Mouse (Mus musculus) adrenal gland, postnatal 25 days (tissue): ENCODE data around the gene Poc1a. TPM values are rescaled to one million over a fixed set of nuclear protein-coding genes. Genes with fewer than 3 reads are reported as not detected.

Experiments used
- DNase-seq: peaks from one replicate; pipeline ENCODE4 v3.0.0; 2021; ENCODE audit warnings: mixed read lengths
- total RNA-seq: library from RNA; stranded (reverse); gene quantifications from 2 replicates; pipeline ENCODE4 v1.2.3, GENCODE M21; 2021

Poc1a gene
- total RNA-seq, 1 experiment from 2014 or later, result 6.3 TPM

DNA sequence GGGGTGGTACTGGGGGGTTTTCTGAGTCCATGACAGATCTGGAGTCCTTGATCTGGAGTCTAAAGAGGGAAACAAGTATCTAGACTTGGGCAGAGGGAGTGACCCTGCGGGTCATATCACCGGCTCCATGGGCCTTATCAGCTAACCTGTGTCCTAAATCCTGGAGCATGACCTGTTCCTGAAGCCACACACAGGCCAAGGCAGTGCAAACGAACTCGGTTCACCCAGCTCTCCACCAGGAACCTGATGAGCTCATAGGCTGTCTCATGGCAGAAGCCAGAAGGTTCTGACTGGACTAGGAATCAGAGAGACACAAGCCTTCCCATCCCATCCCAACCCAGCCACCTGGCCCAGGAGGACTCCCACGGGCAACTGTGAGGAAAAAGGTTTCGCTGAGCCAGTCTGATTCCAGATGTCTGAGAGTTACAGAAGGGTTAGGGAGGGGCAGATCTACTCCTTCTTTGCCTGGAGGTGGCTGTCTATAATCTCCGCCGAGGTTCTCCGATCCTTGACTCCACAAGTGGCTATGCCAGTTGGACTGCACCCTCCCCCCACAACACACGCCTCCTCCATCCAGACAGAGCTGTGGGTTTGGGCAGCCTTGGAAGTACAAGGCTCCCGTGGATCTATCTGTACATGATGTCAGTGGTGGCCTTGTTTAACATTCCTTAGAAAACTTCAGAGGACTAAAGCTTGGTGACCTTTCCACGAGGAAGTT, 15.3 kb upstream of the Poc1a start:
- DNase-seq, result peak; percentile 54

DNA sequence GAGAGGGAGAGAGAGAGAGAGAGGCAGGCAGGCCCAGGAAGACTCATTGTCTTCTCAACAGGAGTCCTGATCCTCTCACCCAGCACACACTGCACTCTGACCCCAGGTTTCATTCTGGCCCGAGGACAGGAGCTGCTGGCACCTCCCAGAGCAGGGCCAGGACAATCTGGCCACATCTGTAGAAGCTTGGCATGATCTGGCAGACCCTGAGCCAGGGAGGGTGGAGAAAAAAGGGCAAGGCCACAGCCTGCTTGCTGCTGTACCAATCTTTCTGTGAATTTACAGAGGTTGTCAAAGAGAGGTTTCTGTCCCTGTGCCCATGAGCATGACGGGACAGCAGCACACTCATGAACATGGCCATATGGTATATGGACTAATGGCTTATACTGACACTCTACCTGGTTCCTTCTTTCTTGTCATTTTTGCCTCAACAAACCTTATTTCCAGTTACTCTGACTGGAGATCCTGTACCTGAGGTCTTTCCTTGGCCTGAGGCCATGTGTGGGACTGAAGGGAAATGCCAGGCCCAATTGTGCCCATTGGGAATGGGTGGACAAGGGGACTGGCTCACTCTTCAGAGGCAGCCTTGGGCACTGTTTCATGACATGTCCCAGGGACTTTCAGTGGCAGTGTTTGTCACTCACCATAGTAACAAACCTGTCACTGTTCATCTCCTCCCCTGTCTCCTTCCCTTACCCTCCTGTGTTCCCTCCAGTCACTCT, 13.8 kb upstream of the Poc1a start:
- peak; percentile 77 for DNase-seq

GRCm38 (mm10) chr9:106268421-106268820, 12.4 kb upstream of the Poc1a start:
- DNase-seq, result no peak

- peak; percentile 36 for DNase-seq
Measured at GRCm38 (mm10) chr9:106269076-106269788, 11.6 kb upstream of the Poc1a start.

DNA sequence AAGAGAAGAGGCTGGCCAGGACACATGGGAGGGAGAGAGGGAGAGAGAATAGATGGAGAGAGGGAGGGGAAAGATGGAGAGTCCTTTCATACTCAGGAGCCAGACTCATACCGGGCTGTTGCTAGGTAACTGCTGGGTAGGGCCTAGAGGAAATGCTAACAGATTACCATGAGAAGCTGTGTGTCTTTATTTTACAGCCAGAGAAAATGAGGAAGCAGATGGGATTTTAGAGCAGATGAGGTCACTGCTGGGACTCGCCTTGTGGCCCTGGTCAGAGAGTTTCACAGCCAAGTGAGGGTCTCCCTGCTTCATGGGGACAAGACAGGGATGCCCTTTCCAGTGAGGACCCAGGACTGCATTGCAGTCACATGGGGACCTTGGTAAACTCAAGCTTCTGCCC, 11.0 kb upstream of the Poc1a start:
- no peak for DNase-seq

DNA sequence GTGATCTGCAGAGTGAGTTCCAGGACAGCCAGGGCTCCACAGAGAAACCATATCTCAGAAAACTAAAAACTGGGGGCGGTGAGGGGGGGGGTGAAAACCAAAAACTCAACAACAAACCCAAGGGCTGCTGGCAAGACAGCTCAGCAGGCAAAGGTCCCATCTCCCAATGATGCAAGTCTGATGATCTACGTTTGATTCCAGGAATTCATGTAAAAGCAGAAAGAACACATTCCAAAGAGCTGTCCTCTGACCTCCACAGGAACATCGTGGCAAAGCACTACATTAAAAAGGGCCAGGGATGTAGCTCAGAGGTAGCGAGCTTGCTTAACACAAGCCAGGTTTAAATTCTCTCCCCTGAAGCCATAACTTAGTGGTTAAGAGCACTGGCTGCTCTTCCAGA, 10.2 kb upstream of the Poc1a start:
- DNase-seq, result no peak

DNA sequence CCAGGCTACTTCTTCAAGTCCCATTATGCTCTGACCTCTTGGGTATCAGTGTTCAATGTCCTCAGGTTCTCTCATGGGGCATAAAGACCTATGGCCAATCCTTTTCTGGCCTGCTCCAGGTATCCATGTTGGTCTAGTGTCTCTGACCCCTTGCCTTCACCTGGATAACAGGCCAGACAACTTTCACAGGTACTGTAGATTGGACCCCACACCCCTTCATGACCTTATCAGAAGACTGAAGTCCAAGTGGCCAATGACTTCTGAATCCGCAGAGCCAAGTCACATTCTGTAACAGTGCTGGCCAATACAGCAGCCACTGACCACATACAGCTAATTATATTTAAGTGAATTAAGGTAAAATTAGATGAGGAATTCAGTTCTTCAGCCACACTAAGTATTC, 8.6 kb upstream of the Poc1a start:
- no peak for DNase-seq

GRCm38 (mm10) chr9:106273276-106273675, 7.6 kb upstream of the Poc1a start:
- no peak for DNase-seq

GRCm38 (mm10) chr9:106273791-106274190, 7.1 kb upstream of the Poc1a start:
- no peak for DNase-seq

DNA sequence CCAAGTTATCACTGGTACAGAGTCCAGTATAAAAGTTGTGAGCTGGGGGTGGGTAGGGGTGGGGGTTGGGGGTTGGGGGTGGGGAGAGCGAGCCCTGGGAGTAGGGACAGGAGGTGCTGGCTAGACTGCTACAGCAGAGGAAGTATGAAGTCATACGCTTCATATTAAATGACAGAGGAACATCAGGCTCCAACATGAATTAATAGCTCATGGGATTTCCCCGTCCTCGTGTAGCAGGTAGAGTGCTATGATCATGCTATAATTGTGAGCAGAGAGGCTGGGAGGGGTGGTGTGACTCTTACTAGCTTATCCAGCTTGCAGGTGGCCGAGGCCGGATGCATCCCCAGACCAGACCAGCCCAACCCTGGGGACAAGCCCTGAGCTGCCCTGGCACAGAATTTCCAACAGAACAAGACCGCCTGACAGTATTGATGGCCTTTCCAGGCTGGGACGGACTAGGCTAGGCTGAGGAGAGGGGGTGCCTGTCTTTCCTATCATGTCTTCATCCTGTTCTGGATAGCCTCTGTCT, 6.1 kb upstream of the Poc1a start:
- DNase-seq, result no peak

GRCm38 (mm10) chr9:106275806-106276205, 5.1 kb upstream of the Poc1a start:
- no peak for DNase-seq

DNA sequence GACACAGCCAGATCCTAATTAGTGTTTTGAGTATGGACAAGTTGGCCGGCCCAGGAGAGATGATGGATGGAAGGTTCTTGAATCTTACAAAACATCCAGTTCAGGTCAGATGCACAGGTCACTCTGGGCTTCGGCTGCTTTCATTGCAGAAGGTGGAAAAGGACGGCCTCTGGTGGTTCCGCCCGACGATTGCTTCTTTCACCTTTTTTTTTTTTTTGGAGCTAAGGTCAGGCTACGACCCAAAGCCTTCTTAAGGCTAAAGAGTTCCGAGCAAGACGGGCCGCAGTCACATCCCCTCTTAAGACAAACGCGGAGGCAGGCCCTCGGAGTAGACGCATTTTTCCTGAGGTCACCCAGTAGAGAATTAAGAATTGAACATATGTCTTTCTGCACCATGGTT, 475 bp upstream of the Poc1a start:
- peak; percentile 51 for DNase-seq

DNA sequence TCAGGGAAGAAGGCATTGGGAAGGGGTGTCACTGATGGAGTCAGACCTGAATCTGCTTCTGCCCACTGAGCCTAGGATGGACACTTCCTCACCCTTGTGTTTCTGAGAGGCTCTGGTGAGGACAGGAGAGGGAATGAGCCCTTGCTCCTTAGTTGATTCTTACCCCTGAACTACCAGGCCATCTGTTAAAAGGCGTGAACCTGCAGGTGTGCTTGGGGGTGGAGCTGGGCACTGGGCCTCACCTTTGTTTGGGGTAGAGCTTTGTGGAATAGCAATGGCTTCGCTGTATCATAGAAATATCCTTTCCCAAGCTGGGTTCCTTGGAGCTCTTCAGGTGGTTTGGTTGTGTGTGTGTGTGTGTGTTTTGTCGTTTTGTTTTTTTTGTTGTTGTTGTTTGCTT, 1.2 kb downstream of the Poc1a start:
- DNase-seq, result no peak

DNA sequence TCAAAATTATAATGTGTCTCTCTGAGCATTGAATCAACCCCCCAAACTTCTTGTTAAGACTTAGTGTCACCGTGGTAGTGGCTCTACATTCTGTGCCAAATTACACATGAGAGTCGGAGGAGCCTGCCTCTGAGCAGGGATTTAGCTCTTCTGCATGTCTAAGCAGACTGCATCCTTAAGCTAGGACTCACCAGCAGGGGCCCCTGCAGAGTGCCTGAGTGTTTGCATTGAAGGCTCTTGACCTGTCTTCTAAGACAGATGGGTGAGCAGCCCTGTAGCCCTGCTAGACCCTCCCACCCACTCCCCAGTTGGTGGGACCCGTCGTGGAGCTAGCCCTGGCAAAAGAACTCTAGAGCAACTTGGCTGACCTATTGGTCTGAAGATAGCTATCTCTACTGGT, 6.3 kb downstream of the Poc1a start:
- DNase-seq, result no peak

DNA sequence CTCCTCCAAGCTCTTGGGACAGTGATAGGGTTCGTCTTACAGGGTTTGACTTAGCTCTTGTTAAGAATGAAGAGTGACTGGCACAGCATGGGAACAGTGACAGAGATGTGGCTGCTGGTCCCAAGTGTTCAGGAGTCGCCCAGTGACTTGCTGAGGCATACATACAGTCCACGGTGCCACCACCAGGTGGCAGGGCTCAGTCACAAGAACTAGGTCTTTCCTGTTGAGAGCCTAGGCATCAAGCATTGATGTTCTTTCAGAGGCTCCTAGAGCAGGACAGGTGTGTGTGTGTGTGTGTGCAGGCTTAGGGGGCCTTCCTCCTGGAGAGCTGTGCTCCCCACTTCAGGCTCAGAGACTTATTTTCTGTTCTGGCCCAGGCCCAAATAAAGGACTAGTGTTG, 8.0 kb downstream of the Poc1a start:
- DNase-seq, result peak; percentile 79

DNA sequence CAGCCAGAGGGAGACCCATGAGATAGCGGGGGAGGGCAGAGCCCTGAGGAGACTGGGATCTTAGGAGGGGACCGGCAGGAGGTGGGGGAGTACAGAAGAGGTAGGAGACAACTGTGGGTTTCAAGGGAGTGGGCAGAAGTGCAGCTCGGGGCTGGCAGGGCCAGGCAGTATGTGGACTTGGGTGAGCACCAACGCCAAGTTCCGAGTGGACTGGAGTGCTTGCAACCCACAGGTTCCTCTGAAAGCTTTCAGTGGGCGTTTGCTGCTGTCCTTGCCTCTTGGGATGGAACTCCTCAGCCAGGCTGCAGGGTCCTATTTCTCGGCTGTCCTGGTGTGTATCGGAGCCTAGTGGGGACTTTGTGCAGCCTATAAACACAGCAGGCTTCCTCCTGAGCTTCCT, 9.0 kb downstream of the Poc1a start:
- DNase-seq, result no peak

- no peak for DNase-seq
Measured at GRCm38 (mm10) chr9:106290636-106291122, 9.8 kb downstream of the Poc1a start.

GRCm38 (mm10) chr9:106293569-106294156, 12.8 kb downstream of the Poc1a start:
- no peak for DNase-seq

DNA sequence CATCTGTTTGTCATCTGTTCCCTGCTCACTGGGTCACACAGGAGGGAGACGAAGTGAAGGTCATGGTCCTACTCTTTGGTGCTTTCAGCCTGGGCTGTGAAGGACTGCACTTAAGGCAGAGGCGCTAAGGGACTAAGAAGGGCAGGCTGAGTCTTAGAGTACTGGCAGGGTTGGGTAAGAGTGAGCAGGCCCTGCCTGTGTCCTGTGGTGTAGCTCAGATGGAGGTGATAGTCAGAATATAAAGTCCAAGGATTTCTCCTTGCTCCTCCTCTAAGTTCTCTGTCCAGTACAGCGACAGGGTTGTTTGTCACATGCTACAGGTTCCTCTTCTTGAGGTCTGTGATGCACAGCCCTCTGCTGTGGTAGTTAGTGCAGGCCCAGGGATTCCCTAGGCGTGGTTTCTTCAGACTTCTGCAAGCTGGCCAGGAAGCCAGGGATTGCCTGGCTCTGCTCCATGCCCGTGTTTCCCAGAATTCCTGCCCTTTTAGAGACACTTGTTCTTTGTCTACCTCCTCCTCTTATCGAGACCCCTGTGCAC, 15.8 kb downstream of the Poc1a start:
- no peak for DNase-seq

DNA sequence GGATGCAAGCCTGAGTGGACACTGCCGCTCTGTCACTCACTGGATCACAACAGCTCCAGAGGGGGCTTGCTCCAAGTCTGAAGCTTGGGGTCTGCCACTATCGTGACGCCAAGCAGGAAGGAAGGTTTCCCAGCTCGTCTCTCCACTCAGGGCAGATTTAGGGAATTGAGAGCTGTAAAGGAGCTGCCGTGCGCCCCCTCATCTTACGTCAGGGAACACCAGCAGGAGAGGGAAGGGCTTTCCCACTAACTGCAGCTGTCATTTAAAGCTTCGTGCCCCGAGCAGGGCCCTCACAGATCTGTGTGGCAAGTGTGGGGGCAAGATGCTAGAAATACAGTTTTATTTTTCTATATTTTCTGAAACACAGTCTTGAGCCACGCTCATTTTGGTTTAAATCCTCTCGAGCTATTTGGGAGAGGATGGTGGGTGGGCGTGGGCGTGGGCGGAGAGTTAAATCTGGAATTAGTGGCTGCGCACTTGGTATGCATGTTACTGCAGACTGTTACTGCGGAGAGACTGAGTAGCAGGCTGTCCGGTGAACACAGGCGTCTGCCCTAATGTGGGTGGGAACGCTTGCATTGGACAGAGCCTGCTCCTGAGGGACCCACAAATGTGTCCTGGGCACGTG, 19.4 kb downstream of the Poc1a start:
- DNase-seq, result no peak

DNA sequence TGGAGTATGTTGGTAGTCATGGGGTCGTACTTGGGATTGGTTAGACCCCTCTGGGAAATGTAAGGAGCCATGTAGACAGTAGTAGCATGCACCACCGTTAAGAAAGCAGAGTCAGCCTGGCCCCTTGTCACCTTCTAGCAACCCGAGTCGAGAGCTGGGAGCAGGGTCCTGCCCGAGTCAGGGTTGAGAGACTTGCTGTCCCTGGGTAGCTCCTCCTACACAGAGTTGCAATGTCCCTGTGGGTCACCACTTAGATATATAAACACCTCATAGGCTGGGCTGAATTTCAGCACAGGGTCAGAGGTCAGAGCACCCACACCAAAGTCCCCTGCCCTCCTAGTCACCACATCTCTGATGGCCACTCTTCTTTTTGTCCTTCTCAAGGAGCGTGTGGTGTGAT, 20.1 kb downstream of the Poc1a start:
- no peak for DNase-seq
